Mouse (Mus musculus) stomach, embryonic 14.5 days (tissue): ENCODE measurements around the gene 9530003J23Rik. TPM values are rescaled to one million over a fixed set of nuclear protein-coding genes. Genes with fewer than 3 reads are reported as not detected.
"Not testable (repeated sequence)": the region's sequence is repeated elsewhere in the genome, so short reads cannot be mapped to it uniquely, and the experiment has no call there.

Experiments used
- ATAC-seq: fragments of 200-750 bp; cut with Nextera tagmentation; 2 replicates; pipeline ENCODE4 v1.8.0; 2017; ENCODE audit warnings: low read depth, moderate TSS enrichment; ENCODE audit not compliant: insufficient number of reproducible peaks, insufficient read depth, low FRiP score
- H3K27ac ChIP-seq: fragments of 300-500 bp; sonication (generic); 2 replicates; pipeline ENCODE4 v1.5.1; 2014; ENCODE audit warnings: mild to moderate bottlenecking, low read length, moderate library complexity, mixed read lengths
- H3K27me3 ChIP-seq: fragments of 300-500 bp; sonication (generic); 2 replicates; pipeline ENCODE4 v1.6.1; 2014; ENCODE audit warnings: low read length, control low read depth, mixed read lengths; ENCODE audit not compliant: control insufficient read depth, insufficient read depth
- H3K36me3 ChIP-seq: fragments of 300-500 bp; sonication (generic); 2 replicates; pipeline ENCODE4 v1.6.1; 2014; ENCODE audit warnings: mild to moderate bottlenecking, control low read depth, low read length, moderate library complexity, mixed read lengths; ENCODE audit not compliant: control insufficient read depth, insufficient read depth
- H3K4me1 ChIP-seq: fragments of 300-500 bp; sonication (generic); 2 replicates; pipeline ENCODE4 v1.6.1; 2014; ENCODE audit warnings: low read length, control low read depth, mixed read lengths; ENCODE audit not compliant: control insufficient read depth, insufficient read depth
- H3K4me2 ChIP-seq: fragments of 300-500 bp; sonication (generic); replicated peaks from 2 replicates; pipeline ENCODE4 v1.6.1; 2014; ENCODE audit warnings: low read depth, low read length, control low read depth
- H3K4me3 ChIP-seq: fragments of 300-500 bp; sonication (generic); 2 replicates; pipeline ENCODE4 v1.5.1; 2014; ENCODE audit warnings: low read depth, low read length, control low read depth
- H3K9ac ChIP-seq: fragments of 300-500 bp; sonication (generic); replicated peaks from 2 replicates; pipeline ENCODE4 v1.6.1; 2014; ENCODE audit warnings: low read depth, mild to moderate bottlenecking, control low read depth, low read length, moderate library complexity, mixed read lengths
- H3K9me3 ChIP-seq: fragments of 300-500 bp; sonication (generic); 2 replicates; pipeline ENCODE4 v1.6.1; 2016; ENCODE audit warnings: low read depth, low read length, control low read depth; ENCODE audit not compliant: control insufficient read depth
- WGBS: fragments of 180-500 bp; shearing (Covaris S2); extraction: QIAGEN DNeasy Blood & Tissue Kit; methylation state at CpG from one replicate; pipeline ENCODE4 v1.1.7; 2014; 5-methylcytosine and 5-hydroxymethylcytosine counted together
- polyA plus RNA-seq: library from polyadenylated mRNA; unstranded; fragments of >200 nt; fragmentation: Nextera tagmentation; extraction: Ambion mirVana; gene quantifications from 2 replicates; pipeline ENCODE4 v1.2.1, GENCODE M21; 2014

The 9530003J23Rik gene
- polyA plus RNA-seq, 1 experiment from 2014 or later = not detected

DNA sequence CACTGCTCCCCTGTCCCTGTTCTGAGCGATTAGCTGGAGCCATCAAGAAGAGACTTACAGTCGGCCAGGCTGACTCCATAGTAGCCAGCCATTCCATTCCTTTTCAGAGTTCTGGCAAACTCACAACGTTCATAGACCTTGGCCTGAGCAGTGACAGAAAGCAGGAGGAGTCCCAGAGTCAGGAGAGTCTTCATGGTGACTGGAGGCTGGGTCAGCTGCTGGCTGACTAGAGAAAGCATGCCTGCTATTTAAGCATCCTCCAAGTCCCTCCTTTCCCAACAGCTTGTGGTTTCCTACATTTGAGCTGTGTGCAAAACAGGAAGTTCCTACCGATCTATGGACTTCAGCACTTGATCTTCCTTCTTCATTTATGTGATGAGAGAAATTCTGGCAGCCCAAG, 43.5 kb upstream of the 9530003J23Rik start, which contains the start of gene Lyz2:
Lyz2 (minus strand) TSS at position 273 of the 400 bp plus-strand sequence.
- no peaks in the 10 kb centered on the region for H3K9me3 ChIP-seq
- H3K4me3 ChIP-seq = no peak within 1 kb of the TSS
- H3K9ac ChIP-seq = no peak within 1 kb of the TSS
- peak within 1 kb of the TSS; percentile 63 for H3K27ac ChIP-seq
- H3K27me3 ChIP-seq = no peaks in the 10 kb centered on the region
- peak within 1 kb of the TSS; percentile 12; the same call in 1 of the 2 replicates for H3K4me2 ChIP-seq
- H3K36me3 ChIP-seq = no peaks in the 10 kb centered on the region
- peak; percentile 23; the same call in 1 of the 2 replicates for ATAC-seq
- 36% methylated on average over 4 of the region's 4 CpGs for WGBS
- no peaks in the 10 kb centered on the region for H3K4me1 ChIP-seq

- H3K36me3 ChIP-seq = no peaks in the 10 kb centered on the region
- peak overlapping the region; percentile 63; the same call in 1 of the 2 replicates for H3K27ac ChIP-seq
- peak overlapping the region; percentile 12; the same call in 1 of the 2 replicates for H3K4me2 ChIP-seq
- no peaks in the 10 kb centered on the region for H3K27me3 ChIP-seq
- no peaks in the 10 kb centered on the region for H3K4me1 ChIP-seq
- no peak overlapping the region for H3K9ac ChIP-seq
- ATAC-seq = no peak
- H3K4me3 ChIP-seq = no peak overlapping the region
- WGBS = 75% methylated on average over 7 of the region's 7 CpGs
- no peaks in the 10 kb centered on the region for H3K9me3 ChIP-seq
These were observed 42.9 kb upstream of the 9530003J23Rik start for GRCm38 (mm10) chr10:117281381-117281920.

- no peak overlapping the region for H3K27ac ChIP-seq
- H3K9me3 ChIP-seq = no peaks in the 10 kb centered on the region
- no peak overlapping the region for H3K4me2 ChIP-seq
- WGBS = 57% methylated on average over 1 of the region's 1 CpGs
- ATAC-seq = no peak
- no peak overlapping the region for H3K4me3 ChIP-seq
- H3K27me3 ChIP-seq = no peaks in the 10 kb centered on the region
- H3K9ac ChIP-seq = no peak overlapping the region
- H3K36me3 ChIP-seq = no peaks in the 10 kb centered on the region
- no peaks in the 10 kb centered on the region for H3K4me1 ChIP-seq
These were observed 41.5 kb upstream of the 9530003J23Rik start for GRCm38 (mm10) chr10:117280000-117280399.

- H3K9ac ChIP-seq, H3K36me3 ChIP-seq, ATAC-seq, H3K4me3 ChIP-seq, H3K27me3 ChIP-seq, H3K4me2 ChIP-seq, H3K4me1 ChIP-seq, H3K9me3 ChIP-seq, H3K27ac ChIP-seq: not testable (repeated sequence)
- 60% methylated on average over 2 of the region's 2 CpGs for WGBS
These were observed 40.0 kb upstream of the 9530003J23Rik start for GRCm38 (mm10) chr10:117278510-117278909.

- ATAC-seq, H3K27ac ChIP-seq, H3K9ac ChIP-seq, H3K4me1 ChIP-seq, H3K4me2 ChIP-seq, H3K36me3 ChIP-seq, H3K9me3 ChIP-seq, H3K27me3 ChIP-seq, H3K4me3 ChIP-seq: not testable (repeated sequence)
- 82% methylated on average over 9 of the region's 9 CpGs for WGBS
These were observed 39.3 kb upstream of the 9530003J23Rik start for GRCm38 (mm10) chr10:117277779-117278178.

DNA sequence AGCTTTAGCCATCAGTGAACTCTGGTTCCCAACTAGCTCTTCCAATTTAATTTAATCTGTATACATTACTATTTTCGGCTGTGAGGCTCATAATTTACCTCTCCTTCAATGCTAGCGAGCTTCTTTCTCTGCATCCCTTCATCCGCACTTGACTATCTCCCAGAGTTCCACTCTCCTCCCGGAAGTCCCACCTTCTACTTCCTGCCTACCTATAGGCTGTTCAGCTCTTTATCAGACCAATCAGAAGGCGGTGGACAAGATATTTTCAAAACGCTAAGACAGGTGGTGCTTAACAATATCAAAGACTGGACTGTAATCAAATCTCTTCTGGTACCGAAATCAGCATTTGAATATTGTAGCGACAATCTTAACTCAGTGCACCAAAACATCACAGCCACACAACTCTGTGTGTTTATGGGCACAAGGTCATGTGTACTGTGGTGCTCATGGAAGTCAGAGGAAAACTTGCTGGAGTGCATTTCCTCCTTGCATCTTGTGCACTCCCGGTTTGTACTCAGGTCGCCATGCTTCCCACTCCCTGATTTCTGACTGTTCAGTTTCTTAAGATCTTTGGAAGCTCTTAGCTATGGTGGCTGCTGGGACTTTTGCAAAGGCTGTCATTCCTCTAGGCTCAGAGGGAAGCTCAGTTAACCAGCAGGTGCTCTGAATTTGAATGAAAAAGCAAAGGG, 37.3 kb upstream of the 9530003J23Rik start:
- 81% methylated on average over 10 of the region's 10 CpGs for WGBS

GRCm38 (mm10) chr10:117274645-117275044, 36.1 kb upstream of the 9530003J23Rik start:
- not testable (repeated sequence) for H3K9me3 ChIP-seq, H3K4me1 ChIP-seq, H3K27ac ChIP-seq, H3K4me3 ChIP-seq, H3K27me3 ChIP-seq, H3K9ac ChIP-seq, ATAC-seq, H3K36me3 ChIP-seq, H3K4me2 ChIP-seq
- 92% methylated on average over 3 of the region's 7 CpGs for WGBS

More for the DNA sequence above, 37.3 kb upstream of the 9530003J23Rik start:
- no peaks in the 10 kb centered on the region for H3K36me3 ChIP-seq
- no peak overlapping the region for H3K9ac ChIP-seq
- H3K4me3 ChIP-seq = no peak overlapping the region
- H3K4me1 ChIP-seq = no peaks in the 10 kb centered on the region
- no peak overlapping the region for H3K27ac ChIP-seq
- H3K4me2 ChIP-seq = no peak overlapping the region
- no peak for ATAC-seq
- H3K27me3 ChIP-seq = no peaks in the 10 kb centered on the region
- no peaks in the 10 kb centered on the region for H3K9me3 ChIP-seq

- ATAC-seq = no peak
- Histone ChIP-seq H3K9me3 (no peaks in the 10 kb centered on the region), H3K36me3 (no peaks in the 10 kb centered on the region), H3K27me3 (no peaks in the 10 kb centered on the region), H3K4me2 (no peak overlapping the region), H3K9ac (no peak overlapping the region), H3K4me3 (no peak overlapping the region), H3K27ac (no peak overlapping the region), H3K4me1 (no peaks in the 10 kb centered on the region)
These were observed 33.5 kb upstream of the 9530003J23Rik start for GRCm38 (mm10) chr10:117272023-117272422.
